In the genomic region with DNA sequence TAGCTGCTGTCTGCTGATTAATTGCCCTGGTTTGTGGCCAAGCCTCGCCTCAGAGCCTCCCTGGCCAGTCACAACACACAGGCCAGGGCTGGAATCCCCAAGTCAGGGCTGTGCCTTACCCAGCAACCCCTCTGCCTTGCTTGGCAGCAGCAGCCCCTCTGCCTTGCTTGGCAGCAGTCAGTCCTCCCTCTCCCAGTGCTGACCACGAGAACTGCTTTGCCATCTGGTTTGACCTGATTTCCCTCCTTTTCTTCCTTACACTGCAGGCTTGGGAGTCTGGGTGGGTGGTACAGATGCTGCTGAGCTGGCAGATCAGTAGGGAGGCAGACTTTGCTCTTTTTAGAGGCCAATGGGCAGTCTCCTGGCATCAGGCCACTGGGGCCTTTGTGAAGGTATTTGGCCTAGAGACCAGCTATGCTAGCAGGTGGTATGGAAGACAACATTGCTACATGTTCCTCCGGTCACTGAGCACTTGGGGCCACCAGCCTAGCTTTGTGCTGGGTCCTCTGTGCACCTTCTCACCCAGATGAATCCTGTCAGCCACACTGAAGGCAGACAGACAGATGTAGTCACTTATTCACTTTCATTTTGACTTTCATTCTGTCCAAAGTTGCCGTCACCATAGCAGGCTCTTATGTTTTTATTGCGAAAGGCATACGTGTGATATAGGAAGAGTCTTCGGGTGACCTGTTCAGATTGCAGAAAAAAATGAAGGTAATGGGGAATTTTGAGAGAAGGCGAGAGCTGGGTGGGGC, we compare ENCODE assay signal across 8 mouse cellular contexts.
A peak's percentile ranks its signal among the peaks of the same experiment; 100 is the strongest.
DNase-seq lines count a peak whose midpoint lies in the region; ATAC-seq lines count a peak whose summit lies in the region.

No protein-coding gene starts in this region.

- peak; percentile 54; the same call in 1 of the 2 replicates for ATAC-seq in forebrain, embryonic 15.5 days (replicated peaks)
- no peak for ATAC-seq in forebrain, embryonic 12.5 days (ENCODE audit: low FRiP score)
- ATAC-seq in midbrain, embryonic 15.5 days (replicated peaks): 0 out of 2 replicates have a peak, but pooled peaks have one; percentile 64

- peaks cover 5% of the 10 kb centered on the region; the same call in 1 of the 2 replicates for H3K4me1 ChIP-seq in forebrain, embryonic 15.5 days
- H3K4me1 ChIP-seq in forebrain, embryonic 12.5 days: peaks cover 7% of the 10 kb centered on the region; the same call in 1 of the 2 replicates
- peaks cover 5% of the 10 kb centered on the region; the same call in 1 of the 2 replicates for H3K4me1 ChIP-seq in midbrain, embryonic 15.5 days

- no peaks in the 10 kb centered on the region for H3K36me3 ChIP-seq in forebrain, embryonic 15.5 days
- H3K36me3 ChIP-seq in forebrain, embryonic 12.5 days (replicated peaks): no peaks in the 10 kb centered on the region
- no peaks in the 10 kb centered on the region for H3K36me3 ChIP-seq in midbrain, embryonic 15.5 days (replicated peaks)

- no peaks in the 10 kb centered on the region for H3K27me3 ChIP-seq in forebrain, embryonic 15.5 days
- H3K27me3 ChIP-seq in forebrain, embryonic 12.5 days: no peaks in the 10 kb centered on the region
- no peaks in the 10 kb centered on the region for H3K27me3 ChIP-seq in midbrain, embryonic 15.5 days (replicated peaks)

- H3K4me2 ChIP-seq in forebrain, embryonic 15.5 days (replicated peaks): no peak overlapping the region
- no peak overlapping the region for H3K4me2 ChIP-seq in forebrain, embryonic 12.5 days
- H3K4me2 ChIP-seq in midbrain, embryonic 15.5 days: no peak overlapping the region

- H3K4me3 ChIP-seq in forebrain, embryonic 15.5 days: no peak overlapping the region
- no peak overlapping the region for H3K4me3 ChIP-seq in forebrain, embryonic 12.5 days (replicated peaks)
- no peak overlapping the region for H3K4me3 ChIP-seq in midbrain, embryonic 15.5 days

- WGBS in forebrain, embryonic 15.5 days: 77% methylated on average over 8 of the region's 8 CpGs
- 88% methylated on average over 8 of the region's 8 CpGs for WGBS in forebrain, embryonic 12.5 days
- 84% methylated on average over 8 of the region's 8 CpGs for WGBS in midbrain, embryonic 15.5 days

- no peak overlapping the region for H3K9ac ChIP-seq in forebrain, embryonic 15.5 days (replicated peaks)
- H3K9ac ChIP-seq in forebrain, embryonic 12.5 days: no peak overlapping the region
- H3K9ac ChIP-seq in midbrain, embryonic 15.5 days: no peak overlapping the region

- intact Hi-C loops in heart, postnatal 14 days (cut with DNase I): no loop called here

- H3K9me3 ChIP-seq in forebrain, embryonic 15.5 days: no peaks in the 10 kb centered on the region
- H3K9me3 ChIP-seq in forebrain, embryonic 12.5 days: no peaks in the 10 kb centered on the region
- no peaks in the 10 kb centered on the region for H3K9me3 ChIP-seq in midbrain, embryonic 15.5 days

- H3K27ac ChIP-seq in forebrain, embryonic 15.5 days (replicated peaks): no peak overlapping the region
- H3K27ac ChIP-seq in forebrain, embryonic 12.5 days: no peak overlapping the region
- no peak overlapping the region for H3K27ac ChIP-seq in midbrain, embryonic 15.5 days

- peak; percentile 42 for DNase-seq in 416B (ENCODE audit: low read depth)
- DNase-seq in cerebellum, adult 8-10 months: peak; percentile 71
- DNase-seq in heart, postnatal 14 days: peak; percentile 27 to 55
- peak; percentile 39 to 42 for DNase-seq in layer of hippocampus, postnatal 36 days
- no peak for DNase-seq in yolk sac, embryonic 10.5 days (ENCODE audit: low spot score)
